Mouse (Mus musculus): ENCODE results near the gene Abcd2. TPM values are rescaled to one million over a fixed set of nuclear protein-coding genes. Genes with fewer than 3 reads are reported as not detected.

Gene Abcd2
- 6.9 and 11.8 TPM in 2 replicates for polyA plus RNA-seq (2014; fragmentation: Nextera tagmentation; extraction: Ambion mirVana)

- Histone ChIP-seq H3K4me1 (ENCODE audit: control insufficient read depth, insufficient read depth, low read length) (peaks cover 13% of the 10 kb centered on the region; the same call in 1 of the 2 replicates), H3K27me3 (ENCODE audit: control insufficient read depth, insufficient read depth, low read length) (no peaks in the 10 kb centered on the region), H3K4me3 (replicated peaks; ENCODE audit: low read depth, low read length) (peak within 1 kb of the TSS; percentile 53), H3K36me3 (ENCODE audit: control insufficient read depth, insufficient read depth, low read length) (no peaks in the 10 kb centered on the region), H3K9me3 (ENCODE audit: control insufficient read depth, low read length) (no peaks in the 10 kb centered on the region), H3K27ac (replicated peaks; ENCODE audit: low read depth, low read length) (peak within 1 kb of the TSS; percentile 82), H3K4me2 (ENCODE audit: low read length) (peak within 1 kb of the TSS; percentile 87), H3K9ac (replicated peaks; ENCODE audit: low read length) (peak within 1 kb of the TSS; percentile 58)
- peak; percentile 89 for DNase-seq
- ATAC-seq (ENCODE audit: low FRiP score, low TSS enrichment): peak; percentile 94
- 0% methylated on average over 22 of the region's 22 CpGs for WGBS
Observed at GRCm38 (mm10) chr15:91191412-91192222, at the start of gene Abcd2. TSS of gene Abcd2 (minus strand) at chr15:91191799.

- DNase-seq: no peak
- Histone ChIP-seq H3K4me2 (ENCODE audit: low read length) (no peak overlapping the region), H3K4me3 (replicated peaks; ENCODE audit: low read depth, low read length) (no peak overlapping the region), H3K9me3 (ENCODE audit: control insufficient read depth, low read length) (no peaks in the 10 kb centered on the region), H3K36me3 (ENCODE audit: control insufficient read depth, insufficient read depth, low read length) (no peaks in the 10 kb centered on the region), H3K4me1 (ENCODE audit: control insufficient read depth, insufficient read depth, low read length) (no peaks in the 10 kb centered on the region), H3K9ac (replicated peaks; ENCODE audit: low read length) (no peak overlapping the region), H3K27ac (replicated peaks; ENCODE audit: low read depth, low read length) (no peak overlapping the region), H3K27me3 (ENCODE audit: control insufficient read depth, insufficient read depth, low read length) (no peaks in the 10 kb centered on the region)
- no peak for ATAC-seq (ENCODE audit: low FRiP score, low TSS enrichment)
- WGBS: 87% methylated on average over 3 of the region's 3 CpGs
Observed at GRCm38 (mm10) chr15:91240683-91241335, 49.2 kb upstream of the Abcd2 start.

GRCm38 (mm10) chr15:91237294-91237693 lies 45.7 kb upstream of the Abcd2 start:
- Histone ChIP-seq H3K4me1 (ENCODE audit: control insufficient read depth, insufficient read depth, low read length) (no peaks in the 10 kb centered on the region), H3K9me3 (ENCODE audit: control insufficient read depth, low read length) (no peaks in the 10 kb centered on the region), H3K4me3 (replicated peaks; ENCODE audit: low read depth, low read length) (no peak overlapping the region), H3K27me3 (ENCODE audit: control insufficient read depth, insufficient read depth, low read length) (no peaks in the 10 kb centered on the region), H3K27ac (replicated peaks; ENCODE audit: low read depth, low read length) (no peak overlapping the region), H3K9ac (replicated peaks; ENCODE audit: low read length) (no peak overlapping the region), H3K4me2 (ENCODE audit: low read length) (no peak overlapping the region), H3K36me3 (ENCODE audit: control insufficient read depth, insufficient read depth, low read length) (no peaks in the 10 kb centered on the region)
- 85% methylated on average over 5 of the region's 5 CpGs for WGBS
- DNase-seq: no peak
- ATAC-seq (ENCODE audit: low FRiP score, low TSS enrichment): no peak

GRCm38 (mm10) chr15:91206518-91206917 lies 14.9 kb upstream of the Abcd2 start:
- Histone ChIP-seq H3K27ac (replicated peaks; ENCODE audit: low read depth, low read length) (no peak overlapping the region), H3K4me3 (replicated peaks; ENCODE audit: low read depth, low read length) (no peak overlapping the region), H3K36me3 (ENCODE audit: control insufficient read depth, insufficient read depth, low read length) (no peaks in the 10 kb centered on the region), H3K27me3 (ENCODE audit: control insufficient read depth, insufficient read depth, low read length) (no peaks in the 10 kb centered on the region), H3K9me3 (ENCODE audit: control insufficient read depth, low read length) (no peaks in the 10 kb centered on the region), H3K4me1 (ENCODE audit: control insufficient read depth, insufficient read depth, low read length) (no peaks in the 10 kb centered on the region), H3K9ac (replicated peaks; ENCODE audit: low read length) (no peak overlapping the region), H3K4me2 (ENCODE audit: low read length) (no peak overlapping the region)
- 95% methylated on average over 5 of the region's 5 CpGs for WGBS
- ATAC-seq (ENCODE audit: low FRiP score, low TSS enrichment) (no peak), DNase-seq (no peak)

GRCm38 (mm10) chr15:91203521-91203920 lies 11.9 kb upstream of the Abcd2 start:
- Histone ChIP-seq H3K9ac (replicated peaks; ENCODE audit: low read length) (no peak overlapping the region), H3K4me2 (ENCODE audit: low read length) (no peak overlapping the region), H3K27me3 (ENCODE audit: control insufficient read depth, insufficient read depth, low read length) (no peaks in the 10 kb centered on the region), H3K27ac (replicated peaks; ENCODE audit: low read depth, low read length) (no peak overlapping the region), H3K4me1 (ENCODE audit: control insufficient read depth, insufficient read depth, low read length) (no peaks in the 10 kb centered on the region), H3K4me3 (replicated peaks; ENCODE audit: low read depth, low read length) (no peak overlapping the region), H3K36me3 (ENCODE audit: control insufficient read depth, insufficient read depth, low read length) (no peaks in the 10 kb centered on the region), H3K9me3 (ENCODE audit: control insufficient read depth, low read length) (no peaks in the 10 kb centered on the region)
- ATAC-seq (ENCODE audit: low FRiP score, low TSS enrichment): no peak
- no peak for DNase-seq
- 90% methylated on average over 3 of the region's 3 CpGs for WGBS

GRCm38 (mm10) chr15:91202486-91202885 lies 10.9 kb upstream of the Abcd2 start:
- Histone ChIP-seq H3K4me1 (ENCODE audit: control insufficient read depth, insufficient read depth, low read length) (no peaks in the 10 kb centered on the region), H3K9me3 (ENCODE audit: control insufficient read depth, low read length) (no peaks in the 10 kb centered on the region), H3K27ac (replicated peaks; ENCODE audit: low read depth, low read length) (no peak overlapping the region), H3K27me3 (ENCODE audit: control insufficient read depth, insufficient read depth, low read length) (no peaks in the 10 kb centered on the region), H3K4me2 (ENCODE audit: low read length) (no peak overlapping the region), H3K36me3 (ENCODE audit: control insufficient read depth, insufficient read depth, low read length) (no peaks in the 10 kb centered on the region), H3K4me3 (replicated peaks; ENCODE audit: low read depth, low read length) (no peak overlapping the region), H3K9ac (replicated peaks; ENCODE audit: low read length) (no peak overlapping the region)
- 88% methylated on average over 1 of the region's 1 CpGs for WGBS
- ATAC-seq (ENCODE audit: low FRiP score, low TSS enrichment) (no peak), DNase-seq (no peak)

GRCm38 (mm10) chr15:91200833-91201232 lies 9.2 kb upstream of the Abcd2 start:
- no peak for DNase-seq
- H3K27ac ChIP-seq (replicated peaks; ENCODE audit: low read depth, low read length): no peak overlapping the region
- no peaks in the 10 kb centered on the region for H3K36me3 ChIP-seq (ENCODE audit: control insufficient read depth, insufficient read depth, low read length)
- no peaks in the 10 kb centered on the region for H3K27me3 ChIP-seq (ENCODE audit: control insufficient read depth, insufficient read depth, low read length)
- 93% methylated on average over 1 of the region's 1 CpGs for WGBS
- no peak overlapping the region for H3K9ac ChIP-seq (replicated peaks; ENCODE audit: low read length)
- no peaks in the 10 kb centered on the region for H3K4me1 ChIP-seq (ENCODE audit: control insufficient read depth, insufficient read depth, low read length)
- no peak overlapping the region for H3K4me3 ChIP-seq (replicated peaks; ENCODE audit: low read depth, low read length)
- no peak for ATAC-seq (ENCODE audit: low FRiP score, low TSS enrichment)
- H3K9me3 ChIP-seq (ENCODE audit: control insufficient read depth, low read length): no peaks in the 10 kb centered on the region
- H3K4me2 ChIP-seq (ENCODE audit: low read length): no peak overlapping the region

GRCm38 (mm10) chr15:91199256-91199905 lies 7.8 kb upstream of the Abcd2 start, which contains the start of gene CN725425:
TSS of gene CN725425 (plus strand) at chr15:91199494.
- Histone ChIP-seq H3K36me3 (ENCODE audit: control insufficient read depth, insufficient read depth, low read length) (no peaks in the 10 kb centered on the region), H3K4me1 (ENCODE audit: control insufficient read depth, insufficient read depth, low read length) (no peaks in the 10 kb centered on the region), H3K27ac (replicated peaks; ENCODE audit: low read depth, low read length) (no peak within 1 kb of the TSS), H3K9ac (replicated peaks; ENCODE audit: low read length) (no peak within 1 kb of the TSS), H3K4me2 (ENCODE audit: low read length) (no peak within 1 kb of the TSS), H3K4me3 (replicated peaks; ENCODE audit: low read depth, low read length) (no peak within 1 kb of the TSS), H3K27me3 (ENCODE audit: control insufficient read depth, insufficient read depth, low read length) (no peaks in the 10 kb centered on the region), H3K9me3 (ENCODE audit: control insufficient read depth, low read length) (no peaks in the 10 kb centered on the region)
- WGBS: 92% methylated on average over 30 of the region's 30 CpGs
- DNase-seq: no peak
- ATAC-seq (ENCODE audit: low FRiP score, low TSS enrichment): no peak
